Mouse (Mus musculus) CH12.LX (cell line): ENCODE data around the gene Cacna1c. TPM values are rescaled to one million over a fixed set of nuclear protein-coding genes. Genes with fewer than 3 reads are reported as not detected.

Experiments
- DNase-seq: peaks from one replicate; pipeline ENCODE4 v3.0.0-alpha.2; 2013; ENCODE audit errors: extremely low read depth
- H3K27ac ChIP-seq: 2 replicates; pipeline ENCODE4 v1.5.1; 2012; ENCODE audit warnings: low read depth, mild to moderate bottlenecking, control low read depth, moderate library complexity; ENCODE audit not compliant: insufficient read depth
- H3K27me3 ChIP-seq: replicated peaks from 2 replicates; pipeline ENCODE3; 2012; ENCODE audit warnings: inconsistent platforms
- H3K36me3 ChIP-seq, 2 experiments: replicated peaks in 1 of 2; 2 replicates each; pipeline versions ENCODE3 to v1.6.1; 2012; ENCODE audit warnings: inconsistent platforms in 1 of 2, low read length in 1 of 2, mild to moderate bottlenecking in 1 of 2, mixed read lengths in 1 of 2, moderate library complexity in 1 of 2; ENCODE audit not compliant: control insufficient read depth in 1 of 2, insufficient read depth in 1 of 2
- H3K4me1 ChIP-seq, 2 experiments: 2 replicates each; pipeline ENCODE4 v1.6.1; 2012; ENCODE audit warnings: inconsistent platforms in 1 of 2, moderate library complexity in 1 of 2; ENCODE audit not compliant: insufficient read depth in 2 of 2, control insufficient read depth in 1 of 2
- H3K4me2 ChIP-seq: 2 replicates; pipeline ENCODE4 v1.6.1; 2012; ENCODE audit warnings: low read depth, mild to moderate bottlenecking, control low read depth; ENCODE audit not compliant: poor library complexity, insufficient read depth, severe bottlenecking
- H3K4me3 ChIP-seq, 3 experiments: fragments of 150-350 bp in 1 of 3; sonication (generic) in 1 of 3; replicated peaks in 1 of 3; 2 replicates each; pipeline versions ENCODE3 to v1.5.1; 2011 to 2012; ENCODE audit warnings: low read depth in 2 of 3, low read length in 2 of 3, mild to moderate bottlenecking in 2 of 3, moderate library complexity in 2 of 3, control low read depth in 1 of 3, improper control_type of control experiment in 1 of 3, inconsistent platforms in 1 of 3, mixed read lengths in 1 of 3; ENCODE audit not compliant: poor library complexity in 1 of 3
- H3K79me2 ChIP-seq: replicated peaks from 2 replicates; pipeline ENCODE4 v1.6.1; 2012; ENCODE audit warnings: mild to moderate bottlenecking, moderate library complexity; ENCODE audit not compliant: control insufficient read depth, poor library complexity, insufficient read depth, severe bottlenecking; ENCODE audit errors: extremely low read depth
- H3K9ac ChIP-seq: 2 replicates; pipeline ENCODE4 v1.6.1; 2012; ENCODE audit warnings: low read depth, mild to moderate bottlenecking, control low read depth, moderate library complexity; ENCODE audit not compliant: insufficient read depth
- H3K9me3 ChIP-seq: replicated peaks from 2 replicates; pipeline ENCODE3; 2012; ENCODE audit warnings: low read length, inconsistent platforms, mixed read lengths
- CHD1 ChIP-seq: IDR thresholded peaks from 2 replicates; pipeline ENCODE4 v1.6.1; 2012; ENCODE audit warnings: low read depth, low read length, improper control_type of control experiment, inconsistent platforms
- CTCF ChIP-seq, 2 experiments: IDR thresholded peaks in 1 of 2; conservative IDR thresholded peaks in 1 of 2; 2 replicates each; pipeline ENCODE4 v1.5.1; 2011 to 2012; ENCODE audit warnings: low read depth in 2 of 2, low read length in 2 of 2, improper control_type of control experiment in 1 of 2, inconsistent platforms in 1 of 2, mild to moderate bottlenecking in 1 of 2, moderate library complexity in 1 of 2
- E2F4 ChIP-seq: IDR thresholded peaks from 2 replicates; pipeline ENCODE4 v1.6.1; 2011; ENCODE audit warnings: low read depth, low read length, improper control_type of control experiment; ENCODE audit not compliant: insufficient replicate concordance
- EP300 ChIP-seq: IDR thresholded peaks from 2 replicates; pipeline ENCODE4 v1.6.1; 2011; ENCODE audit warnings: low read length, improper control_type of control experiment
- GABPA ChIP-seq: IDR thresholded peaks from 2 replicates; pipeline ENCODE4 v1.6.1; 2012; ENCODE audit warnings: low read depth, low read length, improper control_type of control experiment, inconsistent platforms; ENCODE audit not compliant: insufficient replicate concordance
- IRF4 ChIP-seq: IDR thresholded peaks from 2 replicates; pipeline ENCODE4 v1.6.1; 2014; ENCODE audit warnings: low read depth, mild to moderate bottlenecking, inconsistent platforms, low read length, improper control_type of control experiment
- JUN ChIP-seq: IDR thresholded peaks from 2 replicates; pipeline ENCODE4 v1.6.1; 2011; ENCODE audit warnings: low read depth, mild to moderate bottlenecking, low read length, improper control_type of control experiment, moderate library complexity; ENCODE audit not compliant: insufficient read depth
- KAT2A ChIP-seq: IDR thresholded peaks from 2 replicates; pipeline ENCODE4 v1.6.1; 2012; ENCODE audit warnings: low read length, improper control_type of control experiment, inconsistent platforms; ENCODE audit not compliant: insufficient replicate concordance
- MXI1 ChIP-seq: IDR thresholded peaks from 2 replicates; pipeline ENCODE4 v1.6.1; 2011; ENCODE audit warnings: mild to moderate bottlenecking, low read depth, low read length, improper control_type of control experiment
- MYC ChIP-seq: IDR thresholded peaks from 2 replicates; pipeline ENCODE4 v1.6.1; 2011; ENCODE audit warnings: low read depth, mild to moderate bottlenecking, improper control_type of control experiment, low read length
- NELFE ChIP-seq: IDR thresholded peaks from 2 replicates; pipeline ENCODE4 v1.6.1; 2011; ENCODE audit warnings: low read depth, low read length, improper control_type of control experiment
- PAX5 ChIP-seq: IDR thresholded peaks from 2 replicates; pipeline ENCODE4 v1.6.1; 2012; ENCODE audit warnings: low read length, inconsistent platforms, mixed read lengths
- POLR2A ChIP-seq: IDR thresholded peaks from 2 replicates; pipeline ENCODE4 v1.6.1; 2011; ENCODE audit warnings: low read depth, mild to moderate bottlenecking, improper control_type of control experiment, low read length
- RAD21 ChIP-seq: IDR thresholded peaks from 2 replicates; pipeline ENCODE4 v1.6.1; 2011; ENCODE audit warnings: low read depth, mild to moderate bottlenecking, low read length, improper control_type of control experiment, moderate library complexity
- SMC3 ChIP-seq: IDR thresholded peaks from 2 replicates; pipeline ENCODE4 v1.6.1; 2011; ENCODE audit warnings: low read depth, low read length, improper control_type of control experiment
- TCF12 ChIP-seq: IDR thresholded peaks from 2 replicates; pipeline ENCODE4 v1.6.1; 2014; ENCODE audit warnings: low read depth, mild to moderate bottlenecking, inconsistent platforms, low read length, improper control_type of control experiment
- UBTF ChIP-seq: IDR thresholded peaks from 2 replicates; pipeline ENCODE4 v1.6.1; 2012; ENCODE audit warnings: low read depth, mild to moderate bottlenecking, inconsistent platforms, low read length, improper control_type of control experiment, moderate library complexity
- USF1 ChIP-seq: IDR thresholded peaks from 2 replicates; pipeline ENCODE4 v1.6.1; 2014; ENCODE audit warnings: low read depth, mild to moderate bottlenecking, inconsistent platforms, low read length, improper control_type of control experiment
- ZNF384 ChIP-seq: IDR thresholded peaks from 2 replicates; pipeline ENCODE4 v1.6.1; 2012; ENCODE audit warnings: low read depth, low read length, improper control_type of control experiment, inconsistent platforms
- dilution Hi-C: fragments of 300-500 bp; cut with MboI; formaldehyde crosslinking; loops from 2 replicates; pipeline ENCODE4 v1.14.3; 2020; ENCODE audit warnings: low sequenced_read_pairs; ENCODE audit not compliant: extremely low pct_unique_long_range_greater_than_20kb, extremely low pct_ligation_motif_present
- in situ Hi-C: fragments of 300-500 bp; cut with MboI; formaldehyde crosslinking; loops from 3 replicates; pipeline ENCODE4 v1.14.3; 2019; ENCODE audit warnings: low sequenced_read_pairs, low pct_ligation_motif_present, low pct_unique_long_range_greater_than_20kb, mixed read lengths
- polyA plus RNA-seq: library from polyadenylated mRNA; unstranded; fragments of >175 nt; gene quantifications from 2 replicates; pipeline ENCODE4 v1.2.1, GENCODE M21; 2012; ENCODE audit warnings: low read depth; ENCODE audit not compliant: insufficient read length
- total RNA-seq, 2 experiments: library from RNA; depleted of rRNA; stranded (reverse); fragments of 300-350 nt in 1 of 2; fragments of >200 nt in 1 of 2; gene quantifications; 2 replicates each; pipeline ENCODE4 v1.2.3; 2012 to 2014

Gene Cacna1c
- total and polyA plus RNA-seq, 3 experiments, result 0.04 TPM; not detected in 2

- DNase-seq, result no peak
- H3K4me3 ChIP-seq, result no peak overlapping the region
- no peak overlapping the region for H3K4me2 ChIP-seq
- TF ChIP-seq CHD1, result no peak
- TF ChIP-seq ZNF384, result no peak
- TF ChIP-seq SMC3, result no peak
- TF ChIP-seq IRF4, result no peak
- TF ChIP-seq EP300, result no peak
- TF ChIP-seq POLR2A, result no peak
- no peak for TF ChIP-seq NELFE
- TF ChIP-seq UBTF, result no peak
- TF ChIP-seq E2F4, result no peak
- TF ChIP-seq JUN, result no peak
- no peak for TF ChIP-seq RAD21
- H3K9ac ChIP-seq, result no peak overlapping the region
- no peaks in the 10 kb centered on the region for H3K79me2 ChIP-seq
- H3K36me3 ChIP-seq, result no peaks in the 10 kb centered on the region
- dilution Hi-C loops (no loop called here), in situ Hi-C loops (no loop called here)
- no peak overlapping the region for H3K27ac ChIP-seq
- peaks cover 88% of the 10 kb centered on the region for H3K27me3 ChIP-seq
- H3K4me1 ChIP-seq, result peaks cover 0 to 9% of the 10 kb centered on the region in 2 experiments; a peak in 2 of 4 replicates
- H3K9me3 ChIP-seq, result no peaks in the 10 kb centered on the region
Measured at GRCm38 (mm10) chr6:119042803-119043202, 153.4 kb downstream of the Cacna1c start.

- H3K27ac ChIP-seq, result no peak overlapping the region
- in situ Hi-C loops, result no loop called here
- no peak for TF ChIP-seq CHD1
- TF ChIP-seq TCF12, result no peak
- TF ChIP-seq MYC, result no peak
- no peak for TF ChIP-seq PAX5
- no peak for TF ChIP-seq USF1
- no peak for TF ChIP-seq RAD21
- TF ChIP-seq CTCF (conservative IDR thresholded peaks at IDR 0.05 in 1 of 2, IDR thresholded peaks at IDR 0.05 in 1 of 2; ENCODE audit: low read depth in 2 of 2, low read length in 2 of 2), result no peak
- no peak for TF ChIP-seq KAT2A
- no peak for TF ChIP-seq EP300
- no peak for TF ChIP-seq JUN
- no peak for TF ChIP-seq GABPA
- no peak for TF ChIP-seq IRF4
- no peak for TF ChIP-seq MXI1
- TF ChIP-seq, all 38 proteins: peak for 0
- Histone ChIP-seq H3K79me2 (no peaks in the 10 kb centered on the region), H3K9me3 (no peaks in the 10 kb centered on the region), H3K27me3 (peaks cover 88% of the 10 kb centered on the region), H3K4me2 (no peak overlapping the region), H3K4me3 (no peak overlapping the region), H3K9ac (no peak overlapping the region), H3K36me3 (no peaks in the 10 kb centered on the region), H3K4me1 (no peaks in the 10 kb centered on the region)
- DNase-seq, result no peak
- dilution Hi-C loops, result no loop called here
Measured at GRCm38 (mm10) chr6:119040961-119041360, 155.3 kb downstream of the Cacna1c start.
